Mouse (Mus musculus): ENCODE data around the gene Slc5a10. TPM values are rescaled to one million over a fixed set of nuclear protein-coding genes. Genes with fewer than 3 reads are reported as not detected.
A peak's percentile ranks its signal among the peaks of the same experiment; 100 is the strongest.

Slc5a10 gene
- polyA plus RNA-seq (2012; rRNA removed) = not detected in 2 replicates

DNA sequence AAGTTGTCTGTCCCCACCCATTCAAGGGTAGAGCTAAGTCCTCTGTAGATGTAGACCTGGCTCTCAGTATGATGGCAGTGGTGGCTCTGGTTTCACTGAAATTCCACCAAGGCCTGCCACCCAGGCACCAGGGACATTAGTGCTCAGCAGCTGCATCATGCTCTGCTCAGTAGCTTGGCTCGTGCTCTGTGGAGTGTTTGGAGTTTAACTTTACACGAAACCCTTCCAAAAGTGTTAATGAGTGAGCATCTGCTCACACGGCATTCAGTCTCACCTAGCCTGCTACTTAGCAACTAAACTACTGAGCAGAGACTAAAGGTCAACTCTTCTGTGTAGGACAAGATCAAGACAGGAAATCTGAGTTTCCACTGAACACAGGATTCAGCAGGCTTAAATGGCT, at the start of gene Slc5a10:
TSS of gene Slc5a10 (minus strand) at position 191 of the 400 bp plus-strand sequence.
- WGBS = 52% methylated on average over 3 of the region's 3 CpGs
- H3K4me3 ChIP-seq (ENCODE audit: low read depth, low read length) = no peak within 1 kb of the TSS
- no peak for TF ChIP-seq POLR2A (IDR thresholded peaks at IDR 0.05; ENCODE audit: low read depth, low read length)
- H3K36me3 ChIP-seq (ENCODE audit: control insufficient read depth, insufficient read depth, low read length) = no peaks in the 10 kb centered on the region
- H3K4me1 ChIP-seq (ENCODE audit: control insufficient read depth, insufficient read depth, insufficient read length, low read length) = no peaks in the 10 kb centered on the region
- no peak within 1 kb of the TSS for H3K27ac ChIP-seq (ENCODE audit: insufficient read depth, low read depth, low read length)
- H3K27me3 ChIP-seq (ENCODE audit: control insufficient read depth, insufficient read depth, low read length) = no peaks in the 10 kb centered on the region

DNA sequence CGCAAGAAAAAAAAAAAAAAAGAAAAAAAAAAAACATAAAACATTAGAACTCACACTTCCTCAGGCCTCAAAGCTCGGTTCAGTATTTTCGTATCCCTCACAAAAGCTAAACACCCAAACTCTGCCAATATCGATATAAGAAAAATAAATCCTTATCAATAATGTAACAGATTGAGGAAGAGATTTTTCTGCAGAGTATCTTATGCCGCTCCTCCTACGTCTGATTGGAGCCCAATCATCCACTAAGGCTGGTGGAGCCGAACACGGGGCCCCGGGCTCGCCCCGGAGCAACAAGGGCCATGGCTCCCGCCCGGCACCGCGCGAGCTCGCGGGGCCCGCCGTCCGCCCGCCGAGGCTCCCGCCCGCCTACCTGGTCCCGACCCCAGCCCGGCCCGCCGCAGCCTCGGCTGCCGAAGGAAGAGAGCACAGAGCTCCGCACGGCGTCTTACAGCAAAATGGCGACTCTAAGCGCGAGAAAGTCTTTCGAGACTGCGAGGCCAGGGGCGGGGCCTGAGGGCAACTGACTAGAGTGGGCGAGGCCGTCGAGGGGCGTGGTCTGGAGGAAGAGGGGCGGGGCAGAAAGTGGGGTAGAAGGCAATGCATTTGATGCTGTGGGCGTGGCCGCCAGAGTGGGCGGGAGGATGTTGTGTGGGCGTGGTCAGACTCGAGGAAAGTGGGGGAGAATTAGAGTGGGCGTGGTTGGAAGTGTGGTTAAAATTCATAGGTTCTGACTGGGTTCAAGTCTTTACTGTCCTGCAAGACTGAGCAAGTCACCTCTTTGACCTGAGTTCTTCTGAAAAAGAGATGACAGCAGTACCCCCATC, 41.2 kb upstream of the Slc5a10 start, which contains the start of gene Prpsap2:
TSS of gene Prpsap2 (minus strand) at position 505 of the 824 bp plus-strand sequence.
- TF ChIP-seq POLR2A (IDR thresholded peaks at IDR 0.05; ENCODE audit: low read depth, low read length) = peak; percentile 66; the same call in 1 of the 2 replicates
- no peak for TF ChIP-seq CTCF (IDR thresholded peaks at IDR 0.05; ENCODE audit: extremely low read depth, insufficient read length, insufficient replicate concordance, low read depth, low read length)
- H3K27me3 ChIP-seq (ENCODE audit: control insufficient read depth, insufficient read depth, low read length) = no peaks in the 10 kb centered on the region
- under 1% methylated on average over 51 of the region's 51 CpGs for WGBS
- H3K4me1 ChIP-seq (ENCODE audit: control insufficient read depth, insufficient read depth, insufficient read length, low read length) = peaks cover 5% of the 10 kb centered on the region; the same call in 1 of the 2 replicates
- 0 out of 2 replicates have a peak, but pooled peaks cover 4% of the 10 kb centered on the region for H3K36me3 ChIP-seq (ENCODE audit: control insufficient read depth, insufficient read depth, low read length)
- peak within 1 kb of the TSS; percentile 79 for H3K4me3 ChIP-seq (ENCODE audit: low read depth, low read length)
- peak within 1 kb of the TSS; percentile 48; the same call in 1 of the 2 replicates for H3K27ac ChIP-seq (ENCODE audit: insufficient read depth, low read depth, low read length)

DNA sequence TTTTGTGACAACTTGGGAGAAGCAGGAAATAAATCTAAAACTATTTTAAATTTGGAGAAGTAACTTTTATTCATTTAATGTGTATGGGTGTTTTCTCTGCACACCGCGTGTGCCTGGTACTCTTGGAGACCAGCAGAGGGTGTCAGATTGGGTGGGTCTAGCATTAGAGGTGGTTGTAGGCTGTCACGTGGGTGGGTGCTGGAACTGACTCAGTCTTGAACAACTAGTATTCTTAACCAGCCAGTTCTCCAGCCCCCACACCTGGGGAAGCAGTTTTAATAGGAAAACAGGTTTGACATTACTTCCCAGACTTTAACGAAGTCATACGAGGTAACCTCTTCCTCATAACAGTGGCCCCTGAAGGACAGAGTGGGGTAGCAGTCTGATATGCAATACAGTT, 39.9 kb upstream of the Slc5a10 start:
- Histone ChIP-seq H3K27me3 (ENCODE audit: control insufficient read depth, insufficient read depth, low read length) (no peaks in the 10 kb centered on the region), H3K36me3 (ENCODE audit: control insufficient read depth, insufficient read depth, low read length) (peaks cover 6% of the 10 kb centered on the region; the same call in 1 of the 2 replicates), H3K27ac (ENCODE audit: insufficient read depth, low read depth, low read length) (no peak overlapping the region), H3K4me1 (ENCODE audit: control insufficient read depth, insufficient read depth, insufficient read length, low read length) (peaks cover 5% of the 10 kb centered on the region; the same call in 1 of the 2 replicates), H3K4me3 (ENCODE audit: low read depth, low read length) (no peak overlapping the region)
- TF ChIP-seq POLR2A (IDR thresholded peaks at IDR 0.05; ENCODE audit: low read depth, low read length) = no peak
- no peak for TF ChIP-seq CTCF (IDR thresholded peaks at IDR 0.05; ENCODE audit: extremely low read depth, insufficient read length, insufficient replicate concordance, low read depth, low read length)
- WGBS = 53% methylated on average over 5 of the region's 5 CpGs

DNA sequence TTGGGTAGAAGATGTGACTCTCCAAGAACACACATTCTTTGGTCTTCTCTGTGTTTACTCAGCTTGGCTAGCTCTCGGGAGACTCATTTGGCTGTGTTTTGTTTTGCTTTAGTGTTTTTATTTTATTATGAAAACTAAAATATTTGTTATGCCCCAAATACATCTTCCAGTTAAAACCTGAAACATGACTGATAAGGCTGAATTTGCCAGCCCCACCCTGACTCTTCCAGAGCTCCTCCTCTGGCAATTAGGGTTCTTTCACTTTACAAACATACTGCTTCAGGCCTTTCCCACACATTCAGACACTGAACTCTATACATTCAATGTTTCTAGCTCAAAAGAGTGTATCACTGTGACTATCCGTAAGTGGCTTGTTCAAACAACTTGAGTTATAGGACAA, 36.5 kb upstream of the Slc5a10 start:
- 76% methylated on average over 2 of the region's 2 CpGs for WGBS
- Histone ChIP-seq H3K4me3 (ENCODE audit: low read depth, low read length) (no peak overlapping the region), H3K27me3 (ENCODE audit: control insufficient read depth, insufficient read depth, low read length) (no peaks in the 10 kb centered on the region), H3K4me1 (ENCODE audit: control insufficient read depth, insufficient read depth, insufficient read length, low read length) (peaks cover 5% of the 10 kb centered on the region; the same call in 1 of the 2 replicates), H3K36me3 (ENCODE audit: control insufficient read depth, insufficient read depth, low read length) (peaks cover 28% of the 10 kb centered on the region), H3K27ac (ENCODE audit: insufficient read depth, low read depth, low read length) (no peak overlapping the region)
- TF ChIP-seq POLR2A (IDR thresholded peaks at IDR 0.05; ENCODE audit: low read depth, low read length) = no peak
- no peak for TF ChIP-seq CTCF (IDR thresholded peaks at IDR 0.05; ENCODE audit: extremely low read depth, insufficient read length, insufficient replicate concordance, low read depth, low read length)

DNA sequence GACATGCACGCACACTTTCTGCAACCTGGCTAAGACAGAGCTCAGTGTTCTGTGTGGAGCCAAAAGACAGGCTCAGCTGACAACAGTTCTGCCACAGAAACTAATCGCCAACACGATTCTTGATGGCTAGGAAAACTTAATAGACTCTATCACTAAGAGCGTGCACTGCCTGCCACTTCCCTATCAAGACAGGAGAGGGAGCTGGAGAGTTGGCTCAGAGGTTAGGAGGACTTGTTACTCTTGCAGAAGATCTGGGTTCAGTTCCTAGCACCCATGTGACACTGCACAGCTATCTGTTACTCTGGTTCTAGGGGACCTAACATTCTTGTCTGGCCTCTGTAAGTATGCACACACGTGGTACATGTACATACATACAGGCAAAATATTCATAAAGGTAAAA, 31.0 kb upstream of the Slc5a10 start:
- H3K27ac ChIP-seq (ENCODE audit: insufficient read depth, low read depth, low read length) = no peak overlapping the region
- peak; percentile 23; the same call in 1 of the 2 replicates for TF ChIP-seq CTCF (IDR thresholded peaks at IDR 0.05; ENCODE audit: extremely low read depth, insufficient read length, insufficient replicate concordance, low read depth, low read length)
- no peak for TF ChIP-seq POLR2A (IDR thresholded peaks at IDR 0.05; ENCODE audit: low read depth, low read length)
- H3K27me3 ChIP-seq (ENCODE audit: control insufficient read depth, insufficient read depth, low read length) = no peaks in the 10 kb centered on the region
- 75% methylated on average over 5 of the region's 5 CpGs for WGBS
- peaks cover 47% of the 10 kb centered on the region for H3K36me3 ChIP-seq (ENCODE audit: control insufficient read depth, insufficient read depth, low read length)
- no peaks in the 10 kb centered on the region for H3K4me1 ChIP-seq (ENCODE audit: control insufficient read depth, insufficient read depth, insufficient read length, low read length)
- no peak overlapping the region for H3K4me3 ChIP-seq (ENCODE audit: low read depth, low read length)

DNA sequence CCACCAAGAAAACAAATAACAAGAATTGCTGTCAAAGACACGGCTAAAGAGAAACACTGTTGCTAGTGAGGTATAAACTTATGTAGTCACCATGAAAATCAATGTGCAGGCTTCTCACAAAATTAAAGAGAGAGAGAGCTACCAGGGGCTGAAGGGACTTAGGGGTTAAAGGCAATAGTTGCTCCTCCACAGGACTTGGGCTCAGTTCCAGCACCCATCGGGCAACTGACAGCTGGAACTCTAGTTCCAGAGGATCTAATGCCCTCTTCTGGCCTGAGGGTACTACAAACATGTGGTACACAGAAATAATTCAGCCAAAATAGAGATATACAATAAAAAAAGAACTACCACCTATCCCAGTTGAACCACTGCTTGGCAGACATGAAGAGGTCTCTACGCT, 26.5 kb upstream of the Slc5a10 start:
- WGBS = 60% methylated on average over 3 of the region's 3 CpGs
- H3K36me3 ChIP-seq (ENCODE audit: control insufficient read depth, insufficient read depth, low read length) = peaks cover 41% of the 10 kb centered on the region
- no peaks in the 10 kb centered on the region for H3K4me1 ChIP-seq (ENCODE audit: control insufficient read depth, insufficient read depth, insufficient read length, low read length)
- no peaks in the 10 kb centered on the region for H3K27me3 ChIP-seq (ENCODE audit: control insufficient read depth, insufficient read depth, low read length)
- H3K27ac ChIP-seq (ENCODE audit: insufficient read depth, low read depth, low read length) = no peak overlapping the region
- H3K4me3 ChIP-seq (ENCODE audit: low read depth, low read length) = no peak overlapping the region
- no peak for TF ChIP-seq POLR2A (IDR thresholded peaks at IDR 0.05; ENCODE audit: low read depth, low read length)
- no peak for TF ChIP-seq CTCF (IDR thresholded peaks at IDR 0.05; ENCODE audit: extremely low read depth, insufficient read length, insufficient replicate concordance, low read depth, low read length)

DNA sequence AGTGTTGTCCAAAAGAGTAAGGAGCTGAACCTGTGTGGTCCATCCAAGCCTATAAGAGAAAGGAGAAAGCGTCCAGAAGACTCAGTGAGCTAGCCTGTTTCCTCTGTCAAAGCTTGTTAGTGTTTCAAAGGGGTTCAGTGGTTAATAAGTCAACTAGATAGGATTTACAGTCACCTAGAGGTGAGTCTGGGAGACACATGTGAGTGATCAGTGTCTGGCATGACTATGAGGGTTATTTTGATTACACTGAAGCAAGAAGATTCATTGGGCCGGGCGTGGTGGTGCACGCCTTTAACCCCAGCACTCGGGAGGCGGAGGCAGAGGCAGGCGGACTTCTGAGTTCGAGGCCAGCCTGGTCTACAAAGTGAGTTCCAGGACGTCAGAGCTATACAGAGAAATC, 25.2 kb upstream of the Slc5a10 start:
- no peaks in the 10 kb centered on the region for H3K27me3 ChIP-seq (ENCODE audit: control insufficient read depth, insufficient read depth, low read length)
- H3K36me3 ChIP-seq (ENCODE audit: control insufficient read depth, insufficient read depth, low read length) = peaks cover 41% of the 10 kb centered on the region
- H3K4me3 ChIP-seq (ENCODE audit: low read depth, low read length) = no peak overlapping the region
- no peak overlapping the region for H3K27ac ChIP-seq (ENCODE audit: insufficient read depth, low read depth, low read length)
- WGBS = 87% methylated on average over 9 of the region's 9 CpGs
- H3K4me1 ChIP-seq (ENCODE audit: control insufficient read depth, insufficient read depth, insufficient read length, low read length) = no peaks in the 10 kb centered on the region
- TF ChIP-seq POLR2A (IDR thresholded peaks at IDR 0.05; ENCODE audit: low read depth, low read length) = no peak

Data from small intestine, adult 2 months (tissue).